Mouse (Mus musculus): Measurements from ENCODE around the gene Gm20388. TPM values are rescaled to one million over a fixed set of nuclear protein-coding genes. Genes with fewer than 3 reads are reported as not detected.

The Gm20388 gene
- polyA plus RNA-seq, 1 experiment from 2014 or later = not detected

- H3K4me1 ChIP-seq (replicated peaks; ENCODE audit: control insufficient read depth, insufficient read depth, low read length) = peaks cover 11% of the 10 kb centered on the region
- H3K9me3 ChIP-seq (ENCODE audit: control insufficient read depth, low read length) = no peaks in the 10 kb centered on the region
- no peak overlapping the region for H3K4me2 ChIP-seq (ENCODE audit: low read depth, low read length)
- H3K9ac ChIP-seq (ENCODE audit: low read length) = 0 out of 2 replicates have a peak overlapping the region, but pooled peaks have one; percentile 0
- ATAC-seq (ENCODE audit: low read depth) = peak; percentile 84
- no peaks in the 10 kb centered on the region for H3K36me3 ChIP-seq (ENCODE audit: control insufficient read depth, insufficient read depth, low read length)
- peak overlapping the region; percentile 18; the same call in 1 of the 2 replicates for H3K27ac ChIP-seq (ENCODE audit: low read length)
- H3K27me3 ChIP-seq (ENCODE audit: control insufficient read depth, insufficient read depth, low read depth, low read length) = no peaks in the 10 kb centered on the region
- WGBS = 18% methylated on average over 3 of the region's 3 CpGs
- no peak overlapping the region for H3K4me3 ChIP-seq (ENCODE audit: low read length)
Observed at GRCm38 (mm10) chr8:119885612-119886011, 25.0 kb upstream of the Gm20388 start.

DNA sequence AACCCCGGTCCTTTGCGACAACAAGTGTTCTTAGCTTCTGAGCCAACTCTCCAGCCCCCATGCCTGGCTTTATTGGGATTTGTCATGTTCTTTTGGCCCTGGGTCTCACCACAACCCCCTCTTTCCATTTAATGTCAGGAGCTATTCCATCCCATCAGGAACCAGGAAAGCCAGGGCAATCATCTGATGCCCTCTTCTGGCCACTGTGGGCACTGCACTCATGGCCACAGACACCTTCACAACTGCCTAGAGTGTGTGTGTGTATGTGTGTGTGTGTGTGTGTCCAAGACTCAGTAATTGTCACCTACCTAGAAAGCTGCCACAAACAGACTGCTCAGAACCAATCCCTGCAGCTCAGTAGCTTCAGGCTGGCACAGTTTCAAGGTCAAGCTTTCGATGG, 23.5 kb upstream of the Gm20388 start:
- no peak overlapping the region for H3K4me3 ChIP-seq (ENCODE audit: low read length)
- no peak overlapping the region for H3K4me2 ChIP-seq (ENCODE audit: low read depth, low read length)
- no peaks in the 10 kb centered on the region for H3K27me3 ChIP-seq (ENCODE audit: control insufficient read depth, insufficient read depth, low read depth, low read length)
- H3K27ac ChIP-seq (ENCODE audit: low read length) = no peak overlapping the region
- no peak overlapping the region for H3K9ac ChIP-seq (ENCODE audit: low read length)
- no peak for ATAC-seq (ENCODE audit: low read depth)
- H3K9me3 ChIP-seq (ENCODE audit: control insufficient read depth, low read length) = no peaks in the 10 kb centered on the region
- H3K36me3 ChIP-seq (ENCODE audit: control insufficient read depth, insufficient read depth, low read length) = no peaks in the 10 kb centered on the region
- 83% methylated on average over 3 of the region's 3 CpGs for WGBS
- H3K4me1 ChIP-seq (replicated peaks; ENCODE audit: control insufficient read depth, insufficient read depth, low read length) = peaks cover 11% of the 10 kb centered on the region

DNA sequence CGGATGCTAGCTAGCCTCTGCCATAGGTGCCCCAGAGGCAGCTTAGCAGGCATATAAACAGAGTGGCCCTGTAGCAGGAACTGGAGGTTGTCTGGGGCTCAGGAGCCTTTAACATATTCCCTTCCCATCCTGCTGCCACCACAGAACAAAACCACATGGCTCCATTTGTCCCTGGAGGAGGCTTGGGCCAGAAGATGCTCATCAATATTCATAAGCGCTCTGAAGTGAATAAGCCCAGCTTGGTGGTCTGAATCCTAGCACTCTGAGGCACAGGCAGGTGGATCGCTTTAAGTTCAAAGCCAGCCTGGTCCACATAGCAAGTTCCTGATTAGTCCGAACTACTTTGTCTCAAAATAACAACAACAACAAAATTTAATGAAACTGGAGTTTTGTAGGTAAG, 22.6 kb upstream of the Gm20388 start:
- H3K4me1 ChIP-seq (replicated peaks; ENCODE audit: control insufficient read depth, insufficient read depth, low read length) = peaks cover 11% of the 10 kb centered on the region
- ATAC-seq (ENCODE audit: low read depth) = no peak
- H3K27ac ChIP-seq (ENCODE audit: low read length) = no peak overlapping the region
- no peaks in the 10 kb centered on the region for H3K36me3 ChIP-seq (ENCODE audit: control insufficient read depth, insufficient read depth, low read length)
- no peaks in the 10 kb centered on the region for H3K27me3 ChIP-seq (ENCODE audit: control insufficient read depth, insufficient read depth, low read depth, low read length)
- no peak overlapping the region for H3K4me2 ChIP-seq (ENCODE audit: low read depth, low read length)
- H3K9me3 ChIP-seq (ENCODE audit: control insufficient read depth, low read length) = no peaks in the 10 kb centered on the region
- WGBS = 72% methylated on average over 4 of the region's 4 CpGs
- no peak overlapping the region for H3K9ac ChIP-seq (ENCODE audit: low read length)
- H3K4me3 ChIP-seq (ENCODE audit: low read length) = no peak overlapping the region

DNA sequence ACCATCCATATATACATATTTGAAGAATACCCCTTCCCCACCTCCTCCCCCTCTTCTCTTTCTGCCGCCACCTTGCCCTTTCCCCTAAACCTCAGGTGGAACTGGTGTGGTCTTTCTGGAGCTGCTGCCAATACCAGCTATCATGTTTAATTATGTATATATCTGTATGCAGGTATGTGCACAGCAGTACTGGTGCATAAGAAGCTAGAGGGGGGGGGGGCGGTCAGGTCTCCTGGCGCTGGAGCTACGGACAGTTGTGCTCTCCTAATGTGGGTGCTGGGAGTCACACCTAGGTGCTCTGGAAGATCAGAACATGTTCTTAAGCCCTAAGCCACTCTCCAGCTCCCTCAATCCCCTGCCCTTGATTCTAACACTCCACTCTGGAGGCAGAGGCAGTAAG, 13.6 kb upstream of the Gm20388 start:
- Histone ChIP-seq H3K9ac (ENCODE audit: low read length) (no peak overlapping the region), H3K4me1 (replicated peaks; ENCODE audit: control insufficient read depth, insufficient read depth, low read length) (peaks cover 5% of the 10 kb centered on the region), H3K27me3 (ENCODE audit: control insufficient read depth, insufficient read depth, low read depth, low read length) (peaks cover 10% of the 10 kb centered on the region; the same call in 1 of the 2 replicates), H3K27ac (ENCODE audit: low read length) (no peak overlapping the region), H3K9me3 (ENCODE audit: control insufficient read depth, low read length) (no peaks in the 10 kb centered on the region), H3K4me2 (ENCODE audit: low read depth, low read length) (no peak overlapping the region), H3K36me3 (ENCODE audit: control insufficient read depth, insufficient read depth, low read length) (no peaks in the 10 kb centered on the region), H3K4me3 (ENCODE audit: low read length) (no peak overlapping the region)
- no peak for ATAC-seq (ENCODE audit: low read depth)
- 68% methylated on average over 4 of the region's 4 CpGs for WGBS

GRCm38 (mm10) chr8:119897933-119898332, 12.7 kb upstream of the Gm20388 start:
- 10% methylated on average over 13 of the region's 13 CpGs for WGBS
- ATAC-seq (ENCODE audit: low read depth) = no peak
- peaks cover 5% of the 10 kb centered on the region for H3K4me1 ChIP-seq (replicated peaks; ENCODE audit: control insufficient read depth, insufficient read depth, low read length)

GRCm38 (mm10) chr8:119901349-119901748, 9.3 kb upstream of the Gm20388 start:
- Histone ChIP-seq H3K4me3 (ENCODE audit: low read length) (no peak overlapping the region), H3K27me3 (ENCODE audit: control insufficient read depth, insufficient read depth, low read depth, low read length) (peaks cover 10% of the 10 kb centered on the region; the same call in 1 of the 2 replicates), H3K9me3 (ENCODE audit: control insufficient read depth, low read length) (no peaks in the 10 kb centered on the region), H3K36me3 (ENCODE audit: control insufficient read depth, insufficient read depth, low read length) (no peaks in the 10 kb centered on the region), H3K27ac (ENCODE audit: low read length) (no peak overlapping the region), H3K9ac (ENCODE audit: low read length) (no peak overlapping the region), H3K4me2 (ENCODE audit: low read depth, low read length) (no peak overlapping the region), H3K4me1 (replicated peaks; ENCODE audit: control insufficient read depth, insufficient read depth, low read length) (peaks cover 5% of the 10 kb centered on the region)
- ATAC-seq (ENCODE audit: low read depth) = no peak
- 56% methylated on average over 3 of the region's 3 CpGs for WGBS

More at GRCm38 (mm10) chr8:119897933-119898332, 12.7 kb upstream of the Gm20388 start:
- Histone ChIP-seq H3K9ac (ENCODE audit: low read length) (peak overlapping the region; percentile 20; the same call in 1 of the 2 replicates), H3K36me3 (ENCODE audit: control insufficient read depth, insufficient read depth, low read length) (no peaks in the 10 kb centered on the region), H3K27me3 (ENCODE audit: control insufficient read depth, insufficient read depth, low read depth, low read length) (peaks cover 10% of the 10 kb centered on the region; the same call in 1 of the 2 replicates), H3K27ac (ENCODE audit: low read length) (no peak overlapping the region), H3K4me2 (ENCODE audit: low read depth, low read length) (no peak overlapping the region), H3K9me3 (ENCODE audit: control insufficient read depth, low read length) (no peaks in the 10 kb centered on the region), H3K4me3 (ENCODE audit: low read length) (no peak overlapping the region)

DNA sequence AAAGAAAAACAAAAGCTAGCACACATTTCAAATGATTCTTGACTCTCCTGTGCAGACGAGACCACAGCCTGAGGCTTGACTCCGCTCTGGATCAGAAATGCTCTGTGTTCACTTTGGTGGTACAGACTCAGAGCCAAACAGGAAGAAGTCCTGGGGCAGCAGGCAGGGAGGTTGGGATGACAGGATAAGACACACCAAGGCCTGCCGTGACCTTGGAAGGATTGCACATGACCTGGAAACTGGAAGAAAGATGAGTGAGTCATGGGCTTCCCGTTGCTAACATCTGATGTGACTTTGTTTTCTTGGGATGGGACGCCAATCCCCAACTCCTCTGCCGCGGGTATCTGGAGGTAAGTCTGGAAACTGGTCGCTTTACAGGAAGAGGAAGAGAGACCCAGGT, 8.7 kb upstream of the Gm20388 start:
- Histone ChIP-seq H3K4me2 (ENCODE audit: low read depth, low read length) (no peak overlapping the region), H3K9ac (ENCODE audit: low read length) (no peak overlapping the region), H3K27ac (ENCODE audit: low read length) (no peak overlapping the region), H3K4me1 (replicated peaks; ENCODE audit: control insufficient read depth, insufficient read depth, low read length) (peaks cover 5% of the 10 kb centered on the region), H3K9me3 (ENCODE audit: control insufficient read depth, low read length) (no peaks in the 10 kb centered on the region), H3K27me3 (ENCODE audit: control insufficient read depth, insufficient read depth, low read depth, low read length) (peaks cover 8% of the 10 kb centered on the region; the same call in 1 of the 2 replicates), H3K36me3 (ENCODE audit: control insufficient read depth, insufficient read depth, low read length) (no peaks in the 10 kb centered on the region), H3K4me3 (ENCODE audit: low read length) (no peak overlapping the region)
- ATAC-seq (ENCODE audit: low read depth) = no peak
- 60% methylated on average over 8 of the region's 8 CpGs for WGBS

DNA sequence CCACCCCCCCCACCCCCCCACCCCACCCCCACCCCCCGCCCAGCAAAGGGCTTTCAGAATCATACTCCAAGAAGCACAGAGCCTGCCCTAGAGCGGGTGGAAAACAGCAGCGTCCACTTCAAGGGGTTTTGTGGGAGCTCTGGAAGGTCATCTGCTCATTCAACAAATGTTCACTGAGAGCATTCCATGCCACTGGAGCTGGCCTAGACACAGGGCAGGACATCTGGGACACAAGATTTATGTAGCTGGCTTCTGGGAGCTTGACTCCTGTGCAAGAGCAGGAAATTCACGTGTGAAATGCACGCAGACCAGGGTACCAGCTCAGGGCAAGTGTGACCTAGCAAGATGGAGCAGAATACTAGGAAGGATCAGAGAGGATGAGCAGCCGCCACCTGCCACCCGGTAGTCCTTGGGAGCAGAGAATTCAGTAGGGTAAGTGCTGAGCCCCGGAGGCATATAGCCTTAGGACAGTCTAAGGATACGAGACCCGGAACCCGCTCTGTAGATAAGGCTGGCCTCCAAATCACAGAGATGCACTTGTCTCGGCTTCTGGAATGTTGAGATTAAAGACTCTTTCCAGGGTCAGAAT, 6.2 kb upstream of the Gm20388 start:
- Histone ChIP-seq H3K36me3 (ENCODE audit: control insufficient read depth, insufficient read depth, low read length) (no peaks in the 10 kb centered on the region), H3K4me3 (ENCODE audit: low read length) (no peak overlapping the region), H3K27ac (ENCODE audit: low read length) (no peak overlapping the region), H3K27me3 (ENCODE audit: control insufficient read depth, insufficient read depth, low read depth, low read length) (no peaks in the 10 kb centered on the region), H3K4me1 (replicated peaks; ENCODE audit: control insufficient read depth, insufficient read depth, low read length) (no peaks in the 10 kb centered on the region), H3K9me3 (ENCODE audit: control insufficient read depth, low read length) (no peaks in the 10 kb centered on the region), H3K9ac (ENCODE audit: low read length) (no peak overlapping the region), H3K4me2 (ENCODE audit: low read depth, low read length) (no peak overlapping the region)
- WGBS = 31% methylated on average over 12 of the region's 12 CpGs
- no peak; the same call in 1 of the 2 replicates for ATAC-seq (ENCODE audit: low read depth)

- no peak for ATAC-seq (ENCODE audit: low read depth)
- Histone ChIP-seq H3K36me3 (ENCODE audit: control insufficient read depth, insufficient read depth, low read length) (no peaks in the 10 kb centered on the region), H3K4me2 (ENCODE audit: low read depth, low read length) (peak within 1 kb of the TSS; percentile 91), H3K27ac (ENCODE audit: low read length) (peak within 1 kb of the TSS; percentile 85), H3K4me3 (ENCODE audit: low read length) (peak within 1 kb of the TSS; percentile 71), H3K27me3 (ENCODE audit: control insufficient read depth, insufficient read depth, low read depth, low read length) (no peaks in the 10 kb centered on the region; the same call in 1 of the 2 replicates), H3K9me3 (ENCODE audit: control insufficient read depth, low read length) (no peaks in the 10 kb centered on the region), H3K4me1 (replicated peaks; ENCODE audit: control insufficient read depth, insufficient read depth, low read length) (peaks cover 38% of the 10 kb centered on the region), H3K9ac (ENCODE audit: low read length) (peak within 1 kb of the TSS; percentile 83)
- 28% methylated on average over 13 of the region's 13 CpGs for WGBS
Observed at GRCm38 (mm10) chr8:119909944-119910546, 596 bp upstream of the Gm20388 start, which contains the start of gene Usp10. TSS of gene Usp10 (plus strand) at chr8:119910360.
